In genomic region chr13:95994705-95995703, GRCm38 (mm10) we compare ENCODE assay signal across 8 mouse cellular contexts.
A peak's percentile ranks its signal among the peaks of the same experiment; 100 is the strongest.
DNase-seq lines count a peak whose midpoint lies in the region; ATAC-seq lines count a peak whose summit lies in the region.

No protein-coding gene starts in this region.

- H3K4me3 ChIP-seq in neural tube, embryonic 11.5 days (ENCODE audit: low read depth, low read length), result no peak overlapping the region
- no peak overlapping the region for H3K4me3 ChIP-seq in hindbrain, embryonic 16.5 days (ENCODE audit: low read length)
- no peak overlapping the region for H3K4me3 ChIP-seq in neural tube, embryonic 14.5 days (ENCODE audit: low read depth, low read length)

- no peaks in the 10 kb centered on the region for H3K36me3 ChIP-seq in neural tube, embryonic 11.5 days (ENCODE audit: control insufficient read depth, insufficient read depth, low read length)
- no peaks in the 10 kb centered on the region for H3K36me3 ChIP-seq in hindbrain, embryonic 16.5 days (ENCODE audit: control insufficient read depth, insufficient read depth, low read length)
- no peaks in the 10 kb centered on the region for H3K36me3 ChIP-seq in neural tube, embryonic 14.5 days (ENCODE audit: control insufficient read depth, insufficient read depth, low read length)

- H3K4me2 ChIP-seq in neural tube, embryonic 11.5 days (ENCODE audit: low read depth), result no peak overlapping the region
- H3K4me2 ChIP-seq in hindbrain, embryonic 16.5 days (ENCODE audit: low read length), result no peak overlapping the region
- no peak overlapping the region for H3K4me2 ChIP-seq in neural tube, embryonic 14.5 days (ENCODE audit: low read depth, low read length)

- H3K27ac ChIP-seq in neural tube, embryonic 11.5 days (ENCODE audit: low read depth, low read length), result no peak overlapping the region
- H3K27ac ChIP-seq in hindbrain, embryonic 16.5 days (ENCODE audit: low read depth, low read length), result 0 out of 2 replicates have a peak overlapping the region, but pooled peaks have one; percentile 39
- H3K27ac ChIP-seq in neural tube, embryonic 14.5 days (ENCODE audit: low read depth, low read length), result peak overlapping the region; percentile 55; the same call in 1 of the 2 replicates

- peak; percentile 88 for ATAC-seq in neural tube, embryonic 11.5 days (ENCODE audit: insufficient read depth, low FRiP score, low TSS enrichment)
- peak; percentile 86 for ATAC-seq in hindbrain, embryonic 16.5 days
- peak; percentile 88 for ATAC-seq in neural tube, embryonic 14.5 days (ENCODE audit: low read depth)

- no peaks in the 10 kb centered on the region for H3K4me1 ChIP-seq in neural tube, embryonic 11.5 days (ENCODE audit: control insufficient read depth, insufficient read depth, low read length)
- H3K4me1 ChIP-seq in hindbrain, embryonic 16.5 days (ENCODE audit: control insufficient read depth, insufficient read depth, low read depth, low read length), result peaks cover 5% of the 10 kb centered on the region
- H3K4me1 ChIP-seq in neural tube, embryonic 14.5 days (ENCODE audit: control insufficient read depth, insufficient read depth, low read length), result 0 out of 2 replicates have a peak, but pooled peaks cover 7% of the 10 kb centered on the region

- H3K27me3 ChIP-seq in neural tube, embryonic 11.5 days (ENCODE audit: control insufficient read depth, insufficient read depth, low read length), result no peaks in the 10 kb centered on the region
- peaks cover 2% of the 10 kb centered on the region; the same call in 1 of the 2 replicates for H3K27me3 ChIP-seq in hindbrain, embryonic 16.5 days (replicated peaks; ENCODE audit: control insufficient read depth, insufficient read depth, low read length)
- no peaks in the 10 kb centered on the region for H3K27me3 ChIP-seq in neural tube, embryonic 14.5 days (ENCODE audit: control insufficient read depth, insufficient read depth, low read length)

- 59% methylated on average over 27 of the region's 27 CpGs for WGBS in neural tube, embryonic 11.5 days
- 38% methylated on average over 27 of the region's 27 CpGs for whole genome bisulfite sequencing in hindbrain, embryonic 16.5 days
- 38% methylated on average over 27 of the region's 27 CpGs for WGBS in neural tube, embryonic 14.5 days

- DNase-seq in neural tube, embryonic 11.5 days (ENCODE audit: low spot score), result peak; percentile 64
- DNase-seq in neural tube, embryonic 10.5 days (ENCODE audit: extremely low spot score, low spot score), result no peak
- peak; percentile 85 to 88 for DNase-seq in cerebellum, postnatal 14 days
- no peak for DNase-seq in liver
- DNase-seq in heart, adult 11 months, result no peak
- no peak for DNase-seq in thymus, postnatal 25 days

- H3K9ac ChIP-seq in neural tube, embryonic 11.5 days (ENCODE audit: low read length), result no peak overlapping the region
- H3K9ac ChIP-seq in hindbrain, embryonic 16.5 days (ENCODE audit: low read depth, low read length), result no peak overlapping the region
- no peak overlapping the region for H3K9ac ChIP-seq in neural tube, embryonic 14.5 days (replicated peaks; ENCODE audit: low read depth, low read length)

- H3K9me3 ChIP-seq in neural tube, embryonic 11.5 days (ENCODE audit: control insufficient read depth, low read length), result no peaks in the 10 kb centered on the region
- no peaks in the 10 kb centered on the region for H3K9me3 ChIP-seq in hindbrain, embryonic 16.5 days (ENCODE audit: control insufficient read depth, low read length)
- H3K9me3 ChIP-seq in neural tube, embryonic 14.5 days (ENCODE audit: control insufficient read depth, low read length), result no peaks in the 10 kb centered on the region

Comparison
In these comparisons a context has a peak if more than half of its experiments do, and no peak if none do; other contexts are left out.
1. DNase-seq: peak in neural tube, embryonic 11.5 days (single experiment) and cerebellum, postnatal 14 days (2 of 2); none in neural tube, embryonic 10.5 days (single experiment), liver (single experiment), heart, adult 11 months (single experiment) and thymus, postnatal 25 days (single experiment).
2. Peak in every context shown above with its lines, with median percentiles within 50 percentile points of each other: ATAC-seq.